Mouse (Mus musculus) stomach, postnatal 0 days (tissue): ENCODE measurements around the gene Fam114a1. TPM values are rescaled to one million over a fixed set of nuclear protein-coding genes. Genes with fewer than 3 reads are reported as not detected.

ENCODE experiments used
- ATAC-seq: fragments of 200-750 bp; cut with Nextera tagmentation; 2 replicates; pipeline ENCODE4 v1.8.0; 2017; ENCODE audit not compliant: low FRiP score, low TSS enrichment
- DNase-seq: peaks from one replicate; pipeline ENCODE4 v3.0.0-alpha.2; 2016; ENCODE audit warnings: low spot score
- H3K27ac ChIP-seq: fragments of 300-500 bp; sonication (generic); replicated peaks from 2 replicates; pipeline ENCODE4 v1.5.1; 2014; ENCODE audit warnings: mild to moderate bottlenecking, control low read depth
- H3K27me3 ChIP-seq: fragments of 300-500 bp; sonication (generic); 2 replicates; pipeline ENCODE4 v1.6.1; 2014; ENCODE audit warnings: low read length; ENCODE audit not compliant: control insufficient read depth, insufficient read depth
- H3K36me3 ChIP-seq: fragments of 300-500 bp; sonication (generic); 2 replicates; pipeline ENCODE4 v1.6.1; 2014; ENCODE audit warnings: low read length, mixed read lengths; ENCODE audit not compliant: control insufficient read depth, insufficient read depth
- H3K4me1 ChIP-seq: fragments of 300-500 bp; sonication (generic); replicated peaks from 2 replicates; pipeline ENCODE4 v1.6.1; 2014; ENCODE audit warnings: antibody characterized with exemption; ENCODE audit not compliant: control insufficient read depth, insufficient read depth
- H3K4me2 ChIP-seq: fragments of 300-500 bp; sonication (generic); replicated peaks from 2 replicates; pipeline ENCODE4 v1.6.1; 2014; ENCODE audit warnings: low read depth, mild to moderate bottlenecking, control low read depth, moderate library complexity
- H3K4me3 ChIP-seq: fragments of 300-500 bp; sonication (generic); 2 replicates; pipeline ENCODE4 v1.5.1; 2014; ENCODE audit warnings: low read depth, low read length, control low read depth
- H3K9ac ChIP-seq: fragments of 300-500 bp; sonication (generic); 2 replicates; pipeline ENCODE4 v1.6.1; 2014; ENCODE audit warnings: mild to moderate bottlenecking, low read length, control low read depth, mixed read lengths
- H3K9me3 ChIP-seq: fragments of 300-500 bp; sonication (generic); 2 replicates; pipeline ENCODE4 v1.6.1; 2016; ENCODE audit warnings: low read length; ENCODE audit not compliant: control insufficient read depth
- CTCF ChIP-seq: IDR thresholded peaks from 2 replicates; pipeline ENCODE4 v1.5.1; 2016; ENCODE audit warnings: antibody characterized with exemption, low read depth, mild to moderate bottlenecking, moderate library complexity
- EP300 ChIP-seq: optimal IDR thresholded peaks from 2 replicates; pipeline ENCODE3; 2016; ENCODE audit warnings: antibody characterized with exemption
- WGBS: fragments of 180-500 bp; shearing (Covaris S2); extraction: QIAGEN DNeasy Blood & Tissue Kit; methylation state at CpG from one replicate; pipeline ENCODE4 v1.1.7; 2014; 5-methylcytosine and 5-hydroxymethylcytosine counted together
- microRNA counts: library from miRNA; unstranded; fragments of <30 nt; microRNA quantifications from one replicate; lab custom pipeline; 2015
- microRNA-seq: library from miRNA; unstranded; fragments of <30 nt; microRNA quantifications from one replicate; pipeline ENCODE4, GENCODE M21; 2016
- polyA plus RNA-seq: library from polyadenylated mRNA; unstranded; fragments of >200 nt; fragmentation: Nextera tagmentation; extraction: Ambion mirVana; gene quantifications from 2 replicates; pipeline ENCODE4 v1.2.1, GENCODE M21; 2015

Fam114a1 gene
- polyA plus RNA-seq, 1 experiment from 2014 or later = 31.0 TPM

GRCm38 (mm10) chr5:65091184-65091858 lies 121.5 kb downstream of the Fam114a1 start:
- Histone ChIP-seq H3K4me1 (no peaks in the 10 kb centered on the region; the same call in 1 of the 2 replicates), H3K9me3 (no peaks in the 10 kb centered on the region), H3K36me3 (no peaks in the 10 kb centered on the region), H3K27ac (no peak overlapping the region), H3K27me3 (no peaks in the 10 kb centered on the region), H3K9ac (no peak overlapping the region), H3K4me3 (no peak overlapping the region), H3K4me2 (no peak overlapping the region)
- 54% methylated on average over 11 of the region's 11 CpGs for whole genome bisulfite sequencing
- no peak for ATAC-seq
- TF ChIP-seq EP300 (no peak), CTCF (no peak)
- DNase-seq = no peak

MicroRNA genes within 50 kb of the gene (microRNA counts, 519-probe panel; counts per million panel counts)
- microRNA mmu-miR-574-3p (lab: Ali Mortazavi, UCI) (3,906 counts per million, percentile 28 among the panel's probes with 10 or more counts), microRNA mmu-miR-574-5p (lab: Ali Mortazavi, UCI) (not detected)

Small RNA genes within 50 kb of the gene (microRNA-seq; reads per million reads assigned to microRNA genes)
- 254 reads per million, percentile 57 among the genes with 10 or more reads in this experiment for gene Mir574

Other genes with a start within 250 kb of the Fam114a1 start
- gene Klf3, start 166.7 kb upstream of the Fam114a1 start, polyA plus RNA-seq = 97.5 and 101 TPM in 2 replicates
- 0.97 and 1.3 TPM in 2 replicates for gene Tlr1, start 36.5 kb upstream of the Fam114a1 start, polyA plus RNA-seq
- 0.34 and 0.57 TPM in 2 replicates for gene Tlr6, start 10.0 kb upstream of the Fam114a1 start, polyA plus RNA-seq
- gene Tmem156, start 122.1 kb downstream of the Fam114a1 start, polyA plus RNA-seq = 1.1 and 1.6 TPM in 2 replicates
- gene Klhl5, start 137.5 kb downstream of the Fam114a1 start, polyA plus RNA-seq = 13.8 and 14.9 TPM in 2 replicates
- 2.4 and 2.7 TPM in 2 replicates for gene Wdr19, start 229.6 kb downstream of the Fam114a1 start, polyA plus RNA-seq